Mouse (Mus musculus): ENCODE results near the gene Olfr308. TPM values are rescaled to one million over a fixed set of nuclear protein-coding genes. Genes with fewer than 3 reads are reported as not detected.
"Not testable (repeated sequence)": the region's sequence is repeated elsewhere in the genome, so short reads cannot be mapped to it uniquely, and the experiment has no call there.

The Olfr308 gene
- not detected for polyA plus RNA-seq (2017; shearing (Covaris generic))

GRCm38 (mm10) chr7:86325530-86325929 is at the start of gene Olfr308:
TSS of gene Olfr308 (minus strand) at chr7:86325630.
- no peak for ATAC-seq

DNA sequence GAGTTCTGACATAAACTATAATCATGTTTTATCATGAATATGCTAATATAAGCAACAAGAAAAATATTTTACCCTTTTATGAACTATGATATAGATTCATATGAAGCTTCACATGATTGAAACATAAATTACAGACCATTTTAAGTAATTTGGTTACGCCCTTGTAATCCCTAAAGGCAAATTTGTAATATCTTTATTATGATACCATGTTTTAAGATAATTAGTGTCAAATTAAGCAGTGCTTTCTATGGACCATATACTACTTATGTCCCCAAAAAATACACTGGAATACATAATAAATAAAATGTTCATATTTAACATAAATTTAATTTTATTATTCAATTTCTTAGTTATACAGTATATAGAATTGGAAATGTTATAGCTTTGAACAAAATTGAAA is 41.4 kb upstream of the Olfr308 start, which contains the start of gene Olfr305:
Olfr305 (minus strand) TSS at position 101 of the 400 bp plus-strand sequence.
- ATAC-seq = no peak

DNA sequence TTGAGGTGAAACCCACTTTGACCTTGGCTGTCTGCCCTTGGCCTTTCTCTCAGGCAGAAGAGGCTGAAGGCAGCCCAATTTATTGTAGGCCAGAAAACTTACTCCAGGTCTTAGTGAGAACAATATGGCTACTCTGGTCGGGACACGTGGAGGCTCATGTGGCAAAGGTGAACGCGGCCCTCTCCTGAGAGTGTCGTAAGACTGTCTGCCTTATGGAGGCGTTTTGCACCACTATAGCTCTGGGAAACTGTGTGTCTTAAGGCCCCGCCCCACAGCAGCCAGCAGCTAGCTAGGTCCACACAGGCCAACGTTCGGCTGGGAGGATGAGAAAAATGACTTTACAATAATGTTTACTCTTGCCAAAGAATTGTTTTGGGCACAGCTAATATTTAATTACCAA is 20.9 kb upstream of the Olfr308 start:
- not testable (repeated sequence) for ATAC-seq

GRCm38 (mm10) chr7:86344253-86344652 is 18.8 kb upstream of the Olfr308 start:
- no peak for ATAC-seq

- ATAC-seq = no peak
These were observed 17.6 kb upstream of the Olfr308 start for GRCm38 (mm10) chr7:86342881-86343565.

DNA sequence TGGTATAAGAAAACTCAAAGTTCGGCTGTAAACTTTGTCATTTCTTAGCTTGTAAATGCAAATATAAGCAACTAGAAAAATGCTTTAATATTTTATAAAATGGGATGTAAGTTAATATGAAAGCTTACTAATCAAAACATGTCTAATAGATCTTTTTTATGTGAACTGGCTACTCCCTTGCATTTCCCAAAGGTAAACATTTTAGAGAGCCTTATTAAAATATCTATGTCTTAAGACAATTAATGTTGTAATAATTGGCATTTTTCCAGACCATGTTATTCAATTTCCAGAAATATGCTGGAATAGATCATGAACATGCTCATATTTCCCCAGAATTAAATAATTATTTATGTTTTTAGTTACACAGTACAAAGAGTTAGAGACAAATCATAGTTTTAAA is 12.1 kb upstream of the Olfr308 start, which contains the start of gene Olfr307:
Olfr307 (minus strand) TSS at position 101 of the 400 bp plus-strand sequence.
- no peak for ATAC-seq

DNA sequence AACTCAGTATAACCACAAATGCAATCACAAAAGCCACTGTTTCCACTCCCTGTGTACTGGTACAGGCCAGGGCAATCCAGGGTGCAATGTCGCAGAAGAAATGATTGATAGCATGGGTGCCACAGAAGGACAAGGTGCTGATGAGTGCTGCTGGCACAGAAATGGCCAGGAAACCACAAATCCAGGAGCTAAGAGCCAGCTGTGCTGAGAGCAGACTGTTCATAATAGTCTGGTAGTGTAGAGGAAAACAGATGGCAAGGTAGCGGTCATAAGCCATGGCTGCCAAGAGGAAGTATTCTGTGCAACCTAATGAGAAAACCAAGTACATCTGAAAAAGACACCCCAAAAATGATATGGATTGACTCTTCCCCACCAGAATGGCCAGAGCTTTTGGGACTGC is 4.1 kb downstream of the Olfr308 start:
- no peak for ATAC-seq

DNA sequence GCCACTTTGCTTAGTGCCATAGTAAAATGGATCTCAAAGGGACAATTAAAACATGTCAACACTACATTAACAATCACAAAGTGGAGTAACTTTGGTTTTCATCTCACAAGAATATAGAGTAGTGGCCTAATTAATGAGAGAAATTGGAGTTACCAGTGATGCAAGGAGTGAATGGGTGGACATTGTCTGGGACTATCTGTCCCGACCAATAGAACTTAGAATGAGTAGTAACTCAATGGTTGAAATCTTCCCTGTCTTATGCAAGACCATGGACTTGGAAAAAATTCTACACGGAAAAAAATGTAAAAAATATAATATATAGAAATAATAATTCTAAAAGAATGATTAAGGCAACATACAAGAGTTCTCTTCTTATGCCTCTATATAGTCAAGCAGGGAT is 11.8 kb downstream of the Olfr308 start, which contains the start of gene Olfr309:
Olfr309 (minus strand) TSS at position 101 of the 400 bp plus-strand sequence.
- no peak for ATAC-seq

DNA sequence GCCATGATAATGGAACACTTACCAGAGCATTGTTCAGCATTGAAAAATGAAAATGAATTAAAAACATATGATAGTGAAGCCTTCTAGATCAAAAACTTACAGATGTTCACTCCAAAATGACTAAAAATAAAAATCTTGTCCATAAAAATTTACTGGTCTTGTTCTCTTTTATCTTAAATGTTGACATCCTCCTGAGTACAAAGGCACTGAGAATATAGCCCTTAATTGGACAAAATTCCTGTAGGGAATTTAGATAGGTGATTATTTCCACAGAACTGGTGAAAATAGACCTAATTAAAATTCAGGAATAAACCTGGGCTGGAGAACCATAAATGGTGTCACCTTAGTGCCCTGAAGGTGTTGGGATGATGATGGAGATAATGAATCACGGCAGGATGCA is 48.4 kb downstream of the Olfr308 start, which contains the start of gene Olfr310:
Olfr310 (minus strand) TSS at position 101 of the 400 bp plus-strand sequence.
- ATAC-seq = no peak

Other genes with a start within 250 kb of the Olfr308 start
- gene Vmn2r75, start 153.9 kb downstream of the Olfr308 start, polyA plus RNA-seq (2017; shearing (Covaris generic)) = not detected
- under 1 TPM in 1 of 3 experiments, not detected in 2; 0.04 TPM for gene Vmn2r76, start 79.3 kb downstream of the Olfr308 start, polyA plus RNA-seq (2017; shearing (Covaris generic))
- gene Olfr310, start 48.5 kb downstream of the Olfr308 start, polyA plus RNA-seq (2017; shearing (Covaris generic)) = not detected
- gene Olfr309, start 11.9 kb downstream of the Olfr308 start, polyA plus RNA-seq (2017; shearing (Covaris generic)) = not detected
- under 1 TPM in 1 of 3 experiments, not detected in 2; 0.07 TPM for gene Olfr307, start 12.0 kb upstream of the Olfr308 start, polyA plus RNA-seq (2017; shearing (Covaris generic))
- not detected for gene Olfr305, start 41.3 kb upstream of the Olfr308 start, polyA plus RNA-seq (2017; shearing (Covaris generic))
- not detected for gene Olfr304, start 61.0 kb upstream of the Olfr308 start, polyA plus RNA-seq (2017; shearing (Covaris generic))
- not detected for gene Olfr303, start 72.2 kb upstream of the Olfr308 start, polyA plus RNA-seq (2017; shearing (Covaris generic))
- not detected for gene Olfr301, start 78.2 kb upstream of the Olfr308 start, polyA plus RNA-seq (2017; shearing (Covaris generic))
- gene Olfr299, start 134.3 kb upstream of the Olfr308 start, polyA plus RNA-seq (2017; shearing (Covaris generic)) = not detected
- gene Olfr298, start 166.9 kb upstream of the Olfr308 start, polyA plus RNA-seq (2017; shearing (Covaris generic)) = not detected
- gene Olfr297, start 194.3 kb upstream of the Olfr308 start, polyA plus RNA-seq (2017; shearing (Covaris generic)) = not detected